Mouse (Mus musculus): ENCODE measurements around the gene Best2. TPM values are rescaled to one million over a fixed set of nuclear protein-coding genes. Genes with fewer than 3 reads are reported as not detected.
A peak's percentile ranks its signal among the peaks of the same experiment; 100 is the strongest.

Best2 gene
- total RNA-seq, 2 experiments from 2014 or later: not detected

DNA sequence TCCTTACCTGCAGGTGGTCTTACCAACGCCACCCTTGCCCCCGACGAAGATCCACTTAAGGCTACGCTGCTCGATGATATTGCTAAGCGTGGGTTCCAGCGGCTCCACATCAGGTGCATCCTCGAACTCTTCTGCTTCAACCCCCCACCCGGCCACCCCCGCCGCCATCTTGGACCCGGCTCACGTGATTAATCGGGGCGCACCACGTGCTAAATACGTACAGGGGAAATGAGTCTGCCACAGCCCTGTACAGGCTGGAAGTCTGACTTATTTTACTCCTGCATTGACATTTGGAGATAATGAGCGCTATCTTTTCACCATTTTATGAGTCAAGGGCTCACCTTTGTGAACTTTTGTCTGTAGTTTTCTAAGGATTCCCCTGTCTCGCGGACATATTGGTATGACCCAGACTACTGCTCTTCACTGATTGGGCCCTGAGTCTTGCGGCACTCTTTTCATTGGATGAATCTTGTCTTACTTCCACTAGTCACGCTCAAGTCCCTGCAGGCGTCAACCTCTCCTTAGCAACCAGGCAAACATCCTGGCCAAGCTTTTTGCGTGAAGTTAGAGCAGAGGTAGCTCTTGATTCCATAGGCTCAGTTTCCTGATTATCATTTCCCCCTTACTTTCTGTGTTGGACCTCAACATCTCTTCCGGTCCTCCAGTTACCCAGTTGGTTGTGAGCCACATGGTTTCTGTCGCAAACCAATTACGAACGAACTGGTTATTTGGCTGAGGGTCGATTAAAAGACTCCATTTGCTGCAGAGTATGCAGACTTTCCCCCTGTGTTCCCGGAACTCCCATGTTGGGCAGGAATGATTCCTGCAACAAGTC is 11.0 kb upstream of the Best2 start, which contains the start of gene Asna1:
TSS of gene Asna1 (minus strand) at position 184 of the 835 bp plus-strand sequence.
- ATAC-seq (replicated peaks; ENCODE audit: low FRiP score, poor library complexity, severe bottlenecking): peak; percentile 85

DNA sequence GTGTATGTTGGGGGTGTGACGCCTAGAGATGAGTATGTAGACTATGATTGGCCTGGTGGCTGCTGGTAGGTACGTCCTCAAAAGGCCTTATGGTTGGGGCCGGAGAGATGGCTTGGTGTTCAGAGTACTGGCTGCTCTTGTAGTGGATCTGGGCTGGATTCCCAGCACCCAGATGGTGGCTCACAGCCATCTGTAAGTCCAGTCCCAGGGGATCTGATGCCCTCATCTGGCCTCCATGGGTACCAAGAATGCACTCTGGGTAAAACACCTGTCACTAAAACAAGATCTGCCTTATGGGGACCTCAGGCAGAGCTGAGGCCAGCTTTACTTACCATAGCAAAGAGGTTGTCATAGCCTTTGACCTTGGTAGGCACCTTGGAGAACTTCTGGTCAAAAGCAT is 9.5 kb upstream of the Best2 start:
- ATAC-seq (replicated peaks; ENCODE audit: low FRiP score, poor library complexity, severe bottlenecking): no peak

DNA sequence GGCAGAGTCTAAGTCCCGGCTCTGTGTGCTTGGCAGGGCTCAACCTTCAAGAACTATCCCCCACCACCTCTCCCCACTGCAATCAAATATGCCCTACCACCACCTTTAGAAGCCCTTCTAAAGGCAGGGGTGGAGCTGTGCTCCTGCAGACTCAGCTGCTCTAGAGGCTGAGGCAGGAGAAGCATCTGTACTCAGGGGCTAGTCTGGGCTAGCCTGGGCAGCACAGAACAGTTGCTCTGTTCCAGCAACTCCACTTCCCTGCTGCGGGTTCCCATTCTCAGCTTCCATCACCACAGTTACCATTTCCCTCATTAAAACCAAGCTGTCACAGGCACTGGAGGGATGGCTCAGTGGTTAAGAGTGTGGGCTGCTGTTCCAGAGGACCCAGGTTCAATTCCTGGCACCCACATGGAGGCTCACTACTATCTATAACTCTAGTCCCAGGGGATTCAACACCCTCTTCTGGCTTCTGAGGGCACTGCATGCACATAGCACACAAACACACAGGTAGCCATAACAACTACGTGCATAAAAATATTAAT is 7.3 kb upstream of the Best2 start:
- ATAC-seq (replicated peaks; ENCODE audit: low FRiP score, poor library complexity, severe bottlenecking): no peak

DNA sequence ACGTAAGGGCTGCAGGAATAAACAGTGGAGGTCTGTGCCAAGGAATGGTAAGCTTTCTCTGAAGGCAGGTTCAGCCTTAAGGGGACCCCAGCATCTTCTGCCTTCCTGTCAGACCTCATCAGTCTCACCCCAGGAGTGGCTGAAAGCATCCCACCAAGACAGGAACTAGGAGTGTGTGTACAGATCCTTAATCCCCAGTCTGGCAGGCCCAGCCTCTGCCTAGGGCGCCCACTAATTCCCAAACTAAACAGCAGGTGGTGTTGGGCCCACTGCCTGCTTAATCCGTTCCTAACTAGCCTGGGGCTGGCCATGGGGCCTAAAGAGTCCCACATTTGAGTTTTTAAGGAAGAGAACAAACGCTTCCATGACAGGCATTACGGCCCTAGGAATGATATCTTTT is 2.9 kb upstream of the Best2 start:
- no peak for ATAC-seq (replicated peaks; ENCODE audit: low FRiP score, poor library complexity, severe bottlenecking)

DNA sequence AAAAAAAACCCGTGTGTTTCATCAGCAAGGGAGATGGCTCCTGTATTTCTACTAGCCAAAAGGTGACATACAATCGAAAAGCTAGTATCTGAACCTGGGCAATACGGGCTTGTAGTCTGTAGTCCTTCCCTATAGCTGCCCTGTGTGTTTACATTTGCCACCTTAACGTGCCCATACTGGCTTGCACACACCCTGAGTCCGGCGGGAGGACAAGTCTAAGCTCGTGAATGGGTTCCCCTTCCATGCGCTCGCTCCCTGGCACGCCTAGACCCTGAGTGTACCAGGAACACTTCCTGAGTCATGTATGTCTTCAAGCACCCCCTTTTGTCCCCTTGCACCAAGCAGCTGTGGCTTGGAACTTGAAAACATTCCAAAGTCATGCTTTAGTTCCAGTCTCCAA is 2.4 kb upstream of the Best2 start:
- ATAC-seq (replicated peaks; ENCODE audit: low FRiP score, poor library complexity, severe bottlenecking): no peak

DNA sequence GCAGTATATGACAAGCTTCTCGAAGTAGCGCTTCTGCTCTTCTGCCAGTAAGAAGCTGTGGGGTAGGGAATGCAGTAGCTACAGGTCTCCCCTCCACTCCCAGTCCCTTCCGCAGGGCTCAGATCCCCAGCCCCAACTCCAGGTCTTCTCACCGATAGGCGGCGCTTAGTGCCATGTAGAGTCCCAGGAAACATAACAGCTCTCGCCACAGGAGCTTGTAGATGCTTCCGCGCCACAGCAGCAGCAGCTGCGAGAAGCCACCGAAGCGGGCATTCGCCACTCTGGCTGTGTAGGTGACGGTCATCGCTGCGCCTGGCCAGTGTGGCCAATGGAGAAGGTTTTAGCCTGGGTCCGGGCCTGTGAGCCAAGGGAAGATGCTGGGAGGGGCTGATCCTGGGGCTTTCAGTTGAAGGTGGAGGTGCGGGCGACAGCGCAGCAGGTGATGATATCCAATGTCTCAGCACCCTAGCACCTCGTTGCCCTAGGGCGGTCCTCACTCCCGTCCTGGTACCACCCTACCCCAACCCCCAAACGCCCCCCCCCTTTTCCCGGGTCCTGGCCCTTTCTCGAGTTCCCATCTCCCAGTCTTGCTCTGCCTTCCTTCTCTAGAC is 996 bp downstream of the Best2 start:
- peak; percentile 65; the same call in 1 of the 2 replicates for ATAC-seq (replicated peaks; ENCODE audit: low FRiP score, poor library complexity, severe bottlenecking)

DNA sequence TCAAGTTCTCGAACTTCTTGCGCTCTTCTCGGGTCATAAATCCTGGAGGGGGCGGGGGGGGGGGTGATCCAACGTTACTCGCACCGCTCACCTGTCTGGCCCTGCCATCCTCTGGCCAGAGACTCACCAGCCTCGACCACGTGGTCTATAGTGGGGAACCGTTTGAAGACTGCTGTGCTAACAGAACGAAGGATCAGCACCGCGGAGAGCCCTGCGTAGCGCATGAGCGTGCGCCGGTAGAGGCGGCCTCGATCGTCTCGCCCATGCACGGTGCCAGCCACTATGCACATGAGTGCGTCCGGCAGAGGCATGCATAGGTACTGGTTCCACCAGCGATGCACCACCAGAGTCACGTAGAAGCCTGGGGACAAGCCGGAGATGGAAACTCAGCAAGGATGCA is 3.1 kb downstream of the Best2 start:
- no peak for ATAC-seq (replicated peaks; ENCODE audit: low FRiP score, poor library complexity, severe bottlenecking)

DNA sequence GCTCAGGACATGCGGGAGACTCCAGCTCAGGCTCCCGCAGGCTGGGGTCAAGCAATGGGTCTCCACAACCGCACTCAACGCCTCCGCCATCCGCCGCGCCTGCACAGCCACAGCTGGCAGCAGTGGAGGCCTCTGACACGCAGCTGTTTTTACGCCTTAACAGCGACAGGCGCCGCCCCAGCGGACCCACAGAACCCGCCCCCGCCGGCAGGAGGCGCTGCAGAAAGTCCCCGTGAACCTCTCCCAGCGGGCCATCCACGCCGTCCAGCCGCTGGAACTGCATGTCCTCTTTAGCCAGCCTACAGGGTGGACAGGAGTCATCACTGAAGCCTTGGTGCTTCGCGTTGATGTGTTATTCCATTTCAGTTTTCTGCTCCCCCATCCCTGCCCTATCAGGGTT is 6.6 kb downstream of the Best2 start:
- ATAC-seq (replicated peaks; ENCODE audit: low FRiP score, poor library complexity, severe bottlenecking): peak; percentile 86

DNA sequence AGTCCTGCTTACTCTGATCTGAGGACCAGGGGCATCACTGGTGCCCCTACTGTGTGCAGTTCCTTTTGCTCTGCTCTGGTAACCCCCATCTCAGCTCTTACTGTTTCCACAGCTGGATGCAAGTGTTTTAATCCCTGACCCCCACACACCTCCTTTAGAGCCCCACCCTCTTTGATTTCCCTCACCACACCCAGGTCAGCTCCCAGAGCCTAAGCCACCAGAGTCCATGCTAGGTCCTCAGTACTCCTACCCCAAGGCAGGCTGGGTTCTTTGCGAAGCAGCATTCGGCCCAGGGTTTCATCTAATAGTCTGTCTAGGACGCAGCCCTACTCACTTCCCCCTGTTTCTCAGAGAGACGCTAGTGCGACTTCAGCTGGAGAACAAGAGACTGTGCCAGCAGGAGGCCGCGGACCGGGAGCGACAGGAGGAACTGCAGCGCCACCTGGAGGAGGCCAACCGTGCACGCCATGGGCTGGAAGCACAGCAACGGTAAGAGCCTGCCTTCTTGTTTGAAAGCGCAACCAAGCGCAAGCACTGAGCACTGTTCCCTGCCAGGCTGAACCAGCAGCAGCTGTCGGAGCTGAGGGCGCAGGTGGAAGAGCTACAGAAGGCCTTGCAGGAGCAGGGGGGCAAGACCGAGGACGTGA is 16.6 kb downstream of the Best2 start:
- peak; percentile 95 for ATAC-seq (replicated peaks; ENCODE audit: low FRiP score, poor library complexity, severe bottlenecking)

DNA sequence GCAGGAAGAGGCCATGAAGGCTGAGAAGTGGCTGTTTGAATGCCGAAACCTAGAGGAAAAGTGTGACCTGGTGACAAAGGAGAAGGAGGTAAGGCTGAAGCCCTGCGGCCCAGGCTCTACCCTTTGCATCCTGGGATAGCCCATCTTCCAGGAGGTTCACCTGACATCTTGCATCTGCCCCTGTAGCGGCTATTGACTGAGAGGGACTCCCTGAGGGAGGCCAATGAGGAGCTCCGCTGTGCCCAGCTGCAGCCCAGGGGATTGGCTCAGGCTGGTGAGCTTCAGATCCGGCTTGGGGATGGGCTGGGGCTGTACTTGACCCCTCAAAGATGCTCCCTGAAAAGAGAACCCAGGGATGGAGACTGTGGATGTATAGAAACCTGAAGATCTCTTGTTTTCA is 17.4 kb downstream of the Best2 start:
- no peak for ATAC-seq (replicated peaks; ENCODE audit: low FRiP score, poor library complexity, severe bottlenecking)

DNA sequence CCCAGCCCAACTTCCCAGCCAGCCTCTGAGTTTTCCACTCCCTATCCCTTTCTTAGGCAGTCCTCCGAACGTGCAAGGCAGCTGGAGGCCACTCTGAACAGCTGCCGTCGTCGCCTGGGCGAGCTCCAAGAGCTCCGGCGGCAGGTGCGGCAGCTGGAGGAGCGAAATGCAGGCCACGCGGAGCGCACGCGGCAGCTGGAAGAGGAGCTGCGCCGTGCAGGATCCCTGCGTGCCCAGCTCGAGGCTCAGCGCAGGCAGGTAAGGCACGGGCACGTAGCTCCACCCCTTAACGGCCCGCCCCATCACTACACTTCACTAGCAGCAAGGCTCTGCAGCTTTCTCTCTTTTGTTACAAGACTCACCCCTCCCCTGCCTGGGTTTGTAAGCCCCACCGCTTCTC is 18.7 kb downstream of the Best2 start:
- ATAC-seq (replicated peaks; ENCODE audit: low FRiP score, poor library complexity, severe bottlenecking): no peak

DNA sequence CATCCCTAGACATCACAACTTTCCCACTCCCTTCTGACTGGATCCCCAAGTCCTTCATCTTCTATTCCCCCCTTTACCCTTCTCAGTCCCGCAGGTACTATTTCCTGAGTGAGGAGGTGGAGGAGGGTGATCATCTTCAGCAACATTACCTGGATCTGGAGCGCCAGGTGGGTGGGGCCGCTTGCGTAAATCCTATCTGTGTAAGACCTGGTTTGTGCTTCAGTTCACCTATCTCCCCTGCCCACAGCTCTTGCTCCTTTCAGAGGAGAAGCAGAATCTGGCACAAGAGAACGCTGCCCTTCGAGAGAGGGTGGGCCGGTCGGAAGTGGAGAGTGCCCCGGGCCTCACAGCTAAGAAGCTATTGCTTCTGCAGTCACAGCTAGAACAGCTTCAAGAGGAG is 20.0 kb downstream of the Best2 start:
- ATAC-seq (replicated peaks; ENCODE audit: low FRiP score, poor library complexity, severe bottlenecking): no peak

DNA sequence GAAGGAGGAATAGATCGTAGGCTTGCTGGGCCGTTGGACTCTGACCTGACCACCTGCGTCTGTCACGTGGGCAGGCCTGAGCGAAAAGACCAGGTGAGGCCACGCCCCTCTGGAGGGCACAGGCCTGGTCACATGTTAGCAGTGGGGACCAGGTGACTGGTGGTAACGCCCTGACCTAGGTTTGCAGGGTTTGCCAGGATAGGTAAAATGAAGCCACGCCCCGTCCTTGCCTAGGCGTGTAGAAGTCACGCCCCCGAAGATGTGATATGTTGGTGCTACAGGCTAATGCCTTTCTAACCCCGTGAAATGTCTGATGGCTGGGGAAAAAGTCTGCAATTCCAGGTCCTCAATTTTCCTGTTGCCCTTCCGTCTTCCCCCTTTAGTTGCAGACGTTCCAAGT is 23.5 kb downstream of the Best2 start:
- ATAC-seq (replicated peaks; ENCODE audit: low FRiP score, poor library complexity, severe bottlenecking): peak; percentile 46

DNA sequence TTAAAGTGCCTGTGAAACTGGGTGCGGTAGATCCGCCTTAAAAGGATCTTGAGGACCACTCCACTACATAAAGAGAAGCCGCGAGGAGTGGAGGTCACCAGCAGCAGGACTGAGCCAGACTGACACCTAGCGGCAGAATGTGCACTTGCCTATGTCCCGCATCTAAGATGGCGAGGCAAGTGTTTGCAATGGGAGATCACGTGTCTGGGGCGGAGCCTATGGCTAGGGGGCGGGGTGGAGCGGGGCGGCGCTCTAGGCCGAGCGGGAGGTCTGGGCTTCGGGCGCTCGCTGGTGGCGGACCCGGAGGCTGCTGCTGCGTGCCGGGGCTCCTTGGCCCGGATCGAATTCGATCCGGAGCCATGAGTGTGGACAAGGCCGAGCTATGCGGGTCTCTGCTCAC is 24.0 kb downstream of the Best2 start, which contains the start of gene Hook2:
TSS of gene Hook2 (plus strand) at position 255 of the 400 bp plus-strand sequence.
- peak; percentile 81 for ATAC-seq (replicated peaks; ENCODE audit: low FRiP score, poor library complexity, severe bottlenecking)

DNA sequence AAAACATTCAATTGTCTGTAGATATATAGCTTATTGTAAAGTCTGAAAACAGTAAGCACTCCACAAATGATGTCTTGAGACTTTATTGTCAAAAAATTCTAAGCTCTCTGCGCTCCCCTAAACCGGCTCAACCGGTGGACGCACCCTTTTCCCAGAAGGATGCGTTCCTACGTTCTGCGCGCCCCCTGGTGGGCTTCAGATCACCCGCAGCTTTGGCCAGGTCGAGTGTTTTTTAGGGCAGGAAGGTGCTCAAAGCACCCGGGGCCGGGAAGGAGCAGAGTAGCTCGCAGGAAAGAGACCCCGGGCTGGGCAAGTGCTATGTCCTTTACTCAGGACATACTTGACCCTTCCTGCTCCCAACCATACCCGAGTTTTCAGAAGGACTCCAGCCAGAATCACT is 24.5 kb downstream of the Best2 start:
- ATAC-seq (replicated peaks; ENCODE audit: low FRiP score, poor library complexity, severe bottlenecking): peak; percentile 79

DNA sequence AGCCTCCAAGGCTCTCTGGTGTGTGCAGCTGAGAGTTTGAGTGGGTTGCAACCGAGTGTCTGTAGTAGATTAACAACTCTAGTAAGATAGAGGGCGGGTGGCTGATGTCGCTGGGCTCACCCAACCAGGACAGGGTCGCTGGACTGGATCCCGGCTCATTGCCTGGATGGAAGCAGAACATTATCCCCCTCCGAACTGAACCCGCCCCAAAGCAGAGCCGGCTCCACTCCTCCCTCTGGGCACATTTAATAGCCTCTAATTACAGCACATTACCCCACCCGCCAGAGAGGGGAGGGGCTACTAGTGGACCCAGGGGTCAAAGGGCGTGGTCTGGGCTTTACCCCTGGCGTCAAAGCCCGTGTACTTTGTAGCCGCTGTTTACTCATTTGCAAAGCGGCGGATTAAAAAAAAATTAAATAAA is 25.0 kb downstream of the Best2 start:
- ATAC-seq (replicated peaks; ENCODE audit: low FRiP score, poor library complexity, severe bottlenecking): peak; percentile 39

DNA sequence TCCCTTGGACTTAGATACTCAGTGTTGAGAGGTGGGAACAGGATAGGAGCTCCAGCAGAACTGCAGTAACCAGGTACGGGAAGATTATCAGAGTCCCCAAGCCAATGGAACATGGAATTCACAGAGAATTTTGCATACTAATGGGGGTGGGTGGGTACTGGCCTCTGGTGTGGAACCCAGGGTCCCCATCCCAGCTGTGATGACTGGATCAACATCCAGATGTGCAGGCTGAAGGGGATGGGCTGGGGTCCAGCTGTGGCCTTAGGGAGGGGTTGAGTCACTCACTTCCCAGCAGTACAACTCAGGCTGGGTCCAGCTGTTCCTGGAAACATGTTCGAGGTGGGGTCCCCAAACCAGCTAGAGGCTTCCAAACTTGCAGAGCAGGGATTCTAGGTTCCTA is 26.4 kb downstream of the Best2 start:
- no peak for ATAC-seq (replicated peaks; ENCODE audit: low FRiP score, poor library complexity, severe bottlenecking)

DNA sequence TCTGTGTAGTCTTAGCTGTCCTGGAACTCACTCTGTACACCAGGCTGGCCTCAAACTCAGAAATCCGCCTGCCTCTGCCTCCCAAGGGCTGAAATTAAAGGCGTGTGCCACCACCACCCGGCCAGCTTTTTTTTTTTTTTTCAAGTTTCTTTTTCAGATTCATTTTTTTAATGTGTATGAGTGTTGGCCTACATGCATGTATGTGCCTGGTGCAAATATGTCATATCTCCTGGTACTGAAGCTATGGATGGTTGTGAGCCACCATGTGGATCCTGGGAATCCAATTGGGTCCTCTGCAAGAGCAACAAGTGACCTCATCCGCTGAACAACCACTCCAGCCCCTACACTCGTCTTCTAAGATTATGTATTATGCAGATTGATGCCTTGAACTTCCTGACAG is 26.9 kb downstream of the Best2 start:
- ATAC-seq (replicated peaks; ENCODE audit: low FRiP score, poor library complexity, severe bottlenecking): no peak

DNA sequence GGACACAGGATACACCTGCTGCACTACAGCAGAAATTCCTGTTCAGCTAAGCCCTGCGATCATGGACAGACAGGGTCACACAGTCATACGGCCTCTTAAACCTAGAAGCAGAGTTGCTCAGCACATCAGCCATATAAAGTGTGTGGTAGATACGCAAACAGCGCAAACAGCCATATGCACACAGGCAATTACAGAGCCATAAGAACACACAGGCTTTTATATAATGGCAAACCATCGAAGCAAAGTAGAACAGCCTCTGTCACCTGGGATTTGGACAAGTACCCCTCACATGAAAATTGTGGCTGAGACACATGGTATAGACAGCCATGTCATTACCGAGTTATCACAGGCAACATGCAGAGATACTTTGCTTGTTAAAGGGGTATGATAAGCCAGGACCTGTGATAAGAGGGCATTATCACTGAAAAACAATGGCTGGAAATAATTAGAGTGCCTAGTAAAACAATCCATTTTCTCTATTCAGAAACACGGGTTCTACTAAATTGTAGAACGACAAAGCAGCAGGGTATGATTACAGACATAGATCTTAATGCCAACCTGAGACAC is 27.9 kb downstream of the Best2 start:
- ATAC-seq (replicated peaks; ENCODE audit: low FRiP score, poor library complexity, severe bottlenecking): no peak

DNA sequence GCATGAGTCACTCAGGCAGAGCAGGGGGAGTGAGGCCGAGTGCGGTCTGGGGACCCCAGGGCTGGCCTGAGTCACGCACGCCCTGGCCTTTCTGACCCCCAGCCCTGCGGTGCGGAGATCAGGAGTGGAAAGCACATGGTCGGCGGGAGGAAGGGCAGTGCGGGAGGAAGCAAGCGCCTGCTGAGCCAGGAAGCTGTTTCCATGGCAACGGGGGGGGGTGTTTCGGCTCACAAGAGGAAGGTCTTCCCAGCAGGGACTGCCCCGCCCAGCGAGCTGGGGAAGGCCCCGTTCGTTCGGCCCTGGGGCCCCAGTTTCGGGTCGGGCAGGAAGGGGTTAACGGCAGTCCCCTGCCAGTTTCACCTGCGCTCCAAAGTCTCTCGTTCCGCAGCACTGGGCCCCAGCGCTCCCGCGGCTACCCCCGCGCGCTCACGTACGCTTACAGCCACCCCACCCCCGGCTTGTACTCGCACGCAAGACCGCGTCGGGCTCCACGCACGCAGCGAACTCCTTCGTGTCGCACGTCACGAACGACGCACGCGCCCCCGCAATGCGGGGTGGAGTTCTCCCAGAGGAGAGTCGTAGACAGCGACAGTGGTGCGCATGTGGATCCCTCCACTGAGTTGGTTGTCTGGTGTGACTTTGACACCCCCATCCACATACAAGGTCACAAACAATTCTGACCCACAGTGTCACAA is 28.5 kb downstream of the Best2 start:
- ATAC-seq (replicated peaks; ENCODE audit: low FRiP score, poor library complexity, severe bottlenecking): no peak
